Mouse (Mus musculus) ZHBTc4 (cell line): ENCODE results near the gene Slc30a10.
A peak's percentile ranks its signal among the peaks of the same experiment; 100 is the strongest.

Experiments used
- DNase-seq: peaks from one replicate; pipeline ENCODE4 v3.0.0-alpha.2; 2011; ENCODE audit warnings: low read depth, low spot score

The Slc30a10 gene

DNA sequence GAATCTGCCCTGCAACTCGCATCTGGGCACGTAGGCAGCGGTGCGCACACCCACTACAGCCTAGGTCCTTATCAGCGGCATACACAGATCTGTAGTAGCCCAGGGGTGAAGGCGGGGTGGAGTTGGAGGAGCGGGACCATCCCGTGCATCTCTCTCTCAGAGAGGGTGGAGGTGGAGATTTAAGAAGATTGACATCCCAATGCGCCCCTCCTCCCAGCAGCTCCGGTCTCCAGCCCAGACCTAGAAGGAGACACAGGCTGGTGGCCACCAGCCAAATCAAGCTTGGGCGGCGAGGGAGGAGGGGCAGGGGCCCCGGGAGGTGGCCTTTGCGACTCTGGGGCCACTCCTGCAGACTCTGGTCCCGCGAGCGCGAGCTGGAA is at the start of gene Slc30a10:
Gene Slc30a10 (plus strand): TSS at position 274 of the 380 bp plus-strand sequence.
- peak; percentile 91 for DNase-seq

DNA sequence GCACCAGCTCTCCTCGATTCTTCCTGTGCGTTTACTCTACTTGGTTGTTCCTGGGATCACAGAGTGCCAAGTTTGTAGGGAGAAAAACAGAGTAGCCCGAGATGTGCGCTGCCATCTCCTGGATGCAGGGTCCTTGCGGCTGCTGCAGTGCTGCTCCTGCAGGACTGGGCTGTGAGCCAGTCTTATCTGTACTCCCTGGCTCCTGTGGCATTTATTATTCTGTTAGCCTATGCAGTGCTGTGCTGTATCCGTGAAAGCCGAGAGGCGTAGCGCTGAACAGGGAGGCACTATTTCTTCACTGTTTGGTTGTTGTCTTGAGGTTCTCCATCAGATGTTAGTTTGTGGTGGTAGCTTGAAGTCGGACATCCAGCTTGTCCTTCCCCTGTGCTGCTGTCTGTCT is 48.7 kb upstream of the Slc30a10 start:
- no peak for DNase-seq

DNA sequence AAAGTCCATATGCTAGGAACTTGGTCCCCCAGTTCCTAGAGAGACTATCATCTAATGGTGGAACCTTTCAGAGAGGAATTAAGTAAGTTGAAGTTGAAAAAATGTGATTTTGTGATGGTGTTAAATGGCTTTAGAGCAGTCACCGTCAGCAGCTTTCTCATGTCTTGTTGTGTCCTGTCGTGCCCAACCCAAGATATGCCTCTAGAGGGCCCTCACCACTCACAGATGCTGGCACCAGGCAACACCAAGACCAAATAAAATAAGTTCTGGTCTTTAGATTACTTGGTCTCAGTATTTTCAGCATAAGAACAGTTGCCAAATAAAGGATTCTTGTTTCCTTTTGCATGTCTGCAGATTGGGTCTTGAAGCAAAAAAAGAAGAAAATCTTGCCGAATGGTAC is 44.8 kb upstream of the Slc30a10 start:
- DNase-seq: peak; percentile 34

DNA sequence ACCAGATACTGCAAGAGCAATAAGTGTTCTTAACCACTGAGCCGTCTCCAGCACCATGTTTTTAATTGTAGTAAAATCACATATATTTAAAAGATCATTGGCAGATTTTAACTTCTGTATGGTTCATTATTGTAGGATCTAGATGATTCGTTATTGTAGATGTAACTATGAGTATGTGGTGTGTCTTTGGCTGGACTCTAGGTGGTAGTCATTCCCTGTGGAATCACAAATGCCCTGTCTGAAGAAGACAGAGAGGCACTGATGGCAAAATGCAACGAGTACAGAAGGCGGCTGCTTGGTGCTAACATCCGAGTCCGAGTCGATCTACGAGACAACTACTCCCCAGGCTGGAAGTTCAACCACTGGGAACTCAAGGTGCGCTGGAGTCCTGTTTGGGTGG is 36.6 kb upstream of the Slc30a10 start:
- DNase-seq: no peak

DNA sequence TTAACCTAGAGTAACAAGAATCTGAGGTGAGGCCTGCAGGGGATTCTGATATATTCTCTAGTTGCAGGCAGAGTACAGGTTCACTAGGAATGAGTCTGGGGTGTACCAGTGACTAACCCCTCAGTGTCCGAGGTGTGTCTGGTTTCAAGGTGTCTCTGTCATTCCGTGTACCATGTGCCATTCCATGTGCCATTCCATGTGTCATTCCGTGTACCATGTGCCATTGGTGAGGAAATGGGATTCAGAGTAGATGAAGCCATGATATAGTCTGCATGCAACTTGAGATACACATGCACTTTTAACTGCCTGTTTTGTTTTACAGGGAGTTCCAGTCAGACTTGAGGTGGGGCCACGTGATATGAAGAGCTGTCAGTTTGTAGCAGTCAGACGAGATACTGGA is 34.8 kb upstream of the Slc30a10 start:
- DNase-seq: no peak

DNA sequence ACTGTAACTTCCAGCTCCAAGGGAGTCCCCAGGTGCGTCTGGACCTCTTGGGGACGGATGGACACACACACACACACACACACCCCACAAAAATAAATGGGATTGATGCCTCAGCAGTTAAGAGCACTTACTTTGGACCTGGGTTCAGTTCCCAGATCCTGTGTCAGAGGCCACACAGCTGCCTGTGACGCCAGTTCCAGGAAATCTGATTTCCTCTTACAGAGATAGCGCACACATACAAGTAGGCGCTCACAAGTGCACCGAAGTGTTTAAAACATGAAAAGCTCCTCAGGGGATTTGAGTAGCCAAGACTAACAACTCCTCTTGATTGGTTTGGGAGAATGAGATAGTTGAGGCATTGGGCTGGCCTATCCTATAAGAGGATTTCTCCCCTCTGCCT is 33.9 kb upstream of the Slc30a10 start:
- DNase-seq: no peak

DNA sequence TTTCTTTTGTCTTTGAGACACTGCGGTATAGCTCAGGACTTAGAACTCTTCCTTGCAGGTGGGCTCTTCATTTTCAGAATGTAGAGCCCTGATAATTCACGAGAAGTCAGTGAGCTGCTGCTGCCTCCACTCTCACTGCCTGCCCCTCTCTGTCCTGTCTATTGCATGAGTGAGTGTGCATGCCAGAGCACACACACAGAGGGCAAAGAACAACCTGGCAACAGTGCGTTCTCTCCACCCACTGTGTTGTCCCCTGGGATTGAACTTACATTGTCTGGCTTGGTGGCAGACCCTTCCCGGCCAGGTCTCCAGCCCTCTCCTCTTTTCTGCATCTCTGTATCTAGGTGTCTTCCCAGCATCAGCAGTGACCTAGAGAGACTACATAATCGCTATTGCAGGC is 28.1 kb upstream of the Slc30a10 start:
- no peak for DNase-seq

DNA sequence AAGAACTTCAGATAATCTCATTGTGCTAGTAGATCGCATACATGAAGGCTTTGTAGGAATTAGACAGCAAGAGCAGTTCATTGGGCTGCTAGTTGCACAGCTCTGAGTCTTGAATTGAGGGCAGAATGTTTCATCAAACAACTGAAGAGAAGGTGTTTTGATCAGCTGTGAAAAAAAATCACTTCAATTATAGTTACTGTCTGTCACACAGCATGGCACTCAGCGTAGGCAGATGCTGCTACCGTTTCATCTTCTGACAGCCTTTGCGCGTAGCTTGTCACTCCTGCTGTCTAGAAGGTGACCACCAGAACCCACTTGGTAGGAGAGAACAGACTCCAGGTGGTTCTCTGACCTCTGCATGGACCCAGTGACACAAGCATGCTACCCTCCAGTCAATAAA is 24.2 kb upstream of the Slc30a10 start:
- DNase-seq: no peak

DNA sequence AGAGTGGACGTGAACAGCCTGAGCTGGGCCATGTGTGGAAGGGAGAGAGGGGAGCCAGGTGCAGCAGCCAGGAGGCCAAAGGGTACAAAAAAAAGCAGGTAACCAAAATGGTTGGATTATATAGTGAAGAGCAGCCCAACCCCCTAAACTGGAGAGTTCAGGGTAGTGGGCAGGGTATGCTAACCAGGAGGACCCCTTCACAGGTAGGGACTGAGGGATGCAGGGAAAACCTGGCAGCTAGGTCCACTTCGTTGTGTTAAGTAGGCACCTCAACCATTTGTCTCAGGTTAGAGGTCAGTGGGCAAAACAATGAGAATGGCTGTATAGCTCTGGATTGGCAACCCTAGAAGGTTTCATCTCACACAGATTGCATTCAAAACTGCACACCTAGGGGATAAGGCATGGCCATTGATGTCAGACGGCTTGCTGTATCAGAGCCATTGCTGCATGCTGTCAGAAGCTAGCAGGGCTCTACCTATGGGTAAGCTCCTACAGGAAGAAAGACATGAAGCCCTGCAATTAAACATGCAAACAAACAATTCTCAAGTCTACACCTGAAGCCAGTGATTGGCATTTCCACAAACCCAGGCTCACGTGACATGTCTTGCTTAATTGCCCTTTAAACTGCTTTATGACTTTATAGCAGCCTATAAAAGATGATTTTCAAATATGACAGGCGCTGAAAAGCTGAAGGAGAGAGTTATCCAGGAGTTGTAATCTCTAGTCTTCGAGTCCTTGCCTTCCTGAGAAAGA is 23.2 kb upstream of the Slc30a10 start:
- DNase-seq: no peak

DNA sequence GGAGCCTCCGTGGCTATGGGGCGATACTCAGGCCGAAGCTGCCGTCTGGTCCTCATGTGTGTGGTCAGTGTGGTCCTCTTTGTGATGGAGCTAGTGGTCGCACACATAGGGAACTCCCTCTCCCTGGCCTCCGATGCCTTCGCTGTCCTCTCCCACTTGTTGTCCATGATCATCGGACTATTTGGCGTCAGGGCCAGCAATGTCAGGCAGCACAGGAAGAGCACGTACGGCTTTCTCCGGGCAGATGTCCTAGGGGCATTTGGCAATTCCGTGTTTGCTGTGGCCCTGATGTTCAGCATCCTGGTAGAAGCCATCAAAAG is 22.7 kb upstream of the Slc30a10 start:
- DNase-seq: no peak

DNA sequence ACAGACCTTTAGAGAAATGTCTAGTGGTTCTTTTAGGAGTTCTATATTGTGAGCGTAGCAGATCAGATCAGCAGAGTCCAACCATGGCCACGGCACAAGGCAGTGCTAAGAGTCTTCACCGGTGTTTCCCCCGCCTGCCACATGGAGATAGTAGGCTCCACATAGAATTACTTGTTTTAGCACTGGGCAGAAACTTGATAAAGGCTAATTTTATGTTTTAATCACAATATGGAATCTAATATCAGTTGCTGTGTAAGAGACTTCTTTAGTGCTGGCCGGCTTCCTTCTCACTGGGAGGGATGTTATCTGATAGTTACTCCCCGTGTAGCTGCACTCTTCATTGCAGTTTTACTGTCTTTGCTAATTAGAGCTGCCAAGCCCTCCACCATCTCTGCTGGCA is 21.5 kb upstream of the Slc30a10 start:
- DNase-seq: no peak

DNA sequence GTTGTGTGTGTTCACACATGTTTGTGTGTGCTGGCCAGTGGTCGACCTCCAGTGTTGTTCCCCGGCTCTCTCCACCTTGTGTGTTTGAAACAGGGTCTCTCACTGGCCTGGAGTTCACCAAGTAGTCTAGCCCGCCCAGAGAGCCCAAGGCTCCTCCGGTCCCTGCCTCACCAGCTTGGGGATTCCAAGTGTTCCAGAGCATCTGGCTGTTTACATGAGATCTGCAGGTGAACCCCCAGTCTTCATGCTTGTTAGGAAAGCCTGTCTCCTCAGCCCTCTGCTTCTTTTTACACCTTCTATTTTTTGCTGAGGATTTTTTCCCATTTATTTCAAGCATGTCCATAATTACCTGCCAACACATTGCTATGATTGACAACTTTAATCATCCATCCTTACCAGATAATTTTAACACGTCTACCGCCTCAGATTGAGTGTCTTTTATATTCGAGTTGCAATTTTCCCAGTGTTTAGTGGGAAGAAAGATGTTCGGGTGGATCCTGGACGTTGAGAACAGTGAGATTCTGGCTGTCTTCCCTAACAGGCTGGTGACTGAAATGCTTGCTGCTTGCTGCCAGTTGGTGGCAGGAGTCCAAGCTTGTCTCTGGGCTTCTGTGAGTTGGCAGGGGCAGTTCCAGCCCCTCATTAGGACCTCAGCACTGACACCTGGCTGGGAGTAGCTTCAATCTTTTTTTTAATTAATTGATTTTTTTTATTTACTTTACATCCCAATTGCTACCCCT is 15.6 kb upstream of the Slc30a10 start:
- no peak for DNase-seq

DNA sequence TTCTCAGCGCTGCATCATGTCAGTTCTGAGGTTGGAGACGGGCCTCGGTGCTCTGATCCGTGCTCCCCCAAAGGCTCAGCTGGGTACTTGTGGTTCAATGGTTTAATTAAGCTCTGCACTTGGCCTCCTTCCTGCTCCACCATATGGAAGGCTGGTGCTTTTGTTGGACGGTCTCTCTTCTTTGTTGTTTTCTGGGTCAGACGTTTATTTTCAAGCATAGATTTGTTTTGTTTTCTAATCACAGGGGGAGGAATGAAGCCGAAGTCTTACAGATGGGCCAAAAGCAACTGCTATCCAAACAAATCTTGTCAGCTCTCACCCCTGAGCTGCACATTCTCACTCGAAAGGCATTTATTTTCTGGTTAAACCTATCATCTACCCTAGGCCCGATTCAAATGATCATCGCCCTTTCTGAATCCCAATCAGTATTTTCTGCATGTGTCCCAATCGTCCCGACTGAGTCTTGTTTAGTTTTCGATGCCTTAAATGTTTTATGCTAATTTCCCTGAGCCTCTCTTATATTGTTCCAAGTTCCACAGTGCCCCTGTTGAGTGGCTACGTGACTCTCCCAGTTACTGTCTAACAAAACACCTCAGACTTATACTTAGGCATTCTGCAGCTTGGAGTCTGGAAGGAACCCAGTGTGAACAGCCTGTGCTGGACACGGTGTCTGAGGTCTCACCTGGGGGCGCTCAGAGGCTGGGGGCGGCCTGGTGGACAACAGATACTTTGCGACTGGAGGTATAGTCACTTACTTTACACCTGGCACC is 12.8 kb upstream of the Slc30a10 start:
- no peak for DNase-seq

DNA sequence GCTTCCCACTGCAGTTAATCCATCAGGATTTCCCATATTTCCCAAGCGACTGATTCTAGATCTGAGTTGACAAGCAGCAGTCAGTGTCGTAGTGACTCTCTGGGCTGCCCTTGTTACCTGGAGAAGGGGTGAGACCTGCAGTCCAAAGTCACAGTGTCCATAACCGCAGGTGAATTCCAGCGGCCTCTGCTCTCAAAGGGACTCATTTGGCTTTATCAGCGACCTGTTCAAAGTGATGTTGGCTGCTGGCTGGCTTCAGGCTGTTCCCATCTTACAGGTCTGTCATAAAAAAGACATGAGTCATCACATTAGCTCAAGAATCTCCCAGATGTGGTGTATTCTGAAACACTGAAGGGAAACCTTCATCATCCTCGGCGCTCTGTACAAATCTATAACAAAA is 5.7 kb upstream of the Slc30a10 start:
- no peak for DNase-seq

DNA sequence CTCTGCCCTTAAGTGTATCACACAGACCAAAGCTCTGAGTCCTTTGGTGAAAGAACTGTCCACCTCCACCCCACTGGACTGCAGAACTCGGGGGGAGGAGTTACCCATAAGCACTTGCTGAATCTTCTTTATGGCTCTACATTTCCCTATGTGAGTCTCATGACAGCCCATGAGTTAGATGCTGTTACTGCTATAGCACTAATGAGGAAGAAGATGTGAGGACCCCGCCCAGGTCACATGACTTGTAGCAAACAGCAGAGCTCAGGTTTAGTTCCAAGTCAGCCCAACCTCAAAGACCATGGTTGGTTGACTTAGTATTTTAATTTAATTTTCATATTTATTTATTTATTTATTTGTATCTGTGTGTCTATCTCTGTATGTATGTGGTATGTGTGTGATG is 4.9 kb upstream of the Slc30a10 start:
- DNase-seq: no peak

DNA sequence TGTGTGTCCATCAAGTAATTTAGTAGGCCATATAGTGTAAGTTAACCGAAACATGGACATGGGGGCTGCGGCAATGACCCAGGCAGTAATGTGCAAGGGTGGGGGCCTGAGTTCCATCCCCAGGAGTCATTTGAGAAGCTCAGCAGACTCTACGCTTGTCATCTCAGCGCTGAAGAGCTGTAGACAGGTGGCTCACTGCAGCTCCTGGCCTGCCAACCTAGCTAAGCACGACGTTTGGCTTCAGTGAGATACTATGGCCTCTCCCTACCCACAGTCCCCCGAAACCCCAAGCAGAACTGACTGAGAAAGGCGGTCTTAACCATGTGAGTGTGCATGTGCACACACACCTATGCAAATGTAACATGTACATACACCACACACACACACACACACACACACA is 3.6 kb upstream of the Slc30a10 start:
- no peak for DNase-seq

DNA sequence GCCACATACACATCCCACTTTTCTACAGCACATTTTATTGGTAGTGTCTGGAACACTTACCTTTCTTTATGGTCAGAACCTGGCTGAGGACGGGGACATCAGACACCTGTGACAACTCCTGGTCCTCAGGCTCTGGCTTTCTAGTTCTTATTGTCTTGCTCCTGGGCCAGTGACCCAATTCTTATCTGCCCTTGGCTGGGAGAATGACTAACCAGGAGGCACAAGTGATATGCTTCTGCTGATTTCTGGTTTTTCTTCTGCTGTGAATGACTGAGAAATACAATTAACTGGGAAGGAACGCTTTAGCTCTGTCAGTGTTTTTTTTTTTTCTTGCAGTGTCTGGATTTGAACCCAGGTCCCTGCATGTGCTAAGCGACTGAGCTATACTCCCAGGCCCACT is 3.2 kb upstream of the Slc30a10 start:
- DNase-seq: no peak

DNA sequence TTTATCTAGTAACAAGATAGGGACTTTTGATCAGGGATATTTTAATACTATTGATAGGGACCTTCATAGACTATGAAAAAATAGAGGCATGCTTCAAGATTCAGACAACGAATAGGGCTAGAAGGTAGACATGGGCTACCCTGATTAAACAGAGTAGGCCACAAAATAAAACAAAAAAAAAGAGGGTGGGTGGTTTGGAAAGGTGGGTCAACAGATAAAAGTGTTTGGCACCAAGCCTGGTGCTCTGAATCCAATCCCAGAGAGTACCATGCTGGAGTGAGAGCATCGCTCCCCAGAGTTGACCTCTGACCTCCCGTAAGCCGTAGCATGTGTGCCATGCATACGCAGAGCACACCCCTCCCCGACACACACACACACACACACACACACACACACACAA is 2.2 kb upstream of the Slc30a10 start:
- no peak for DNase-seq

DNA sequence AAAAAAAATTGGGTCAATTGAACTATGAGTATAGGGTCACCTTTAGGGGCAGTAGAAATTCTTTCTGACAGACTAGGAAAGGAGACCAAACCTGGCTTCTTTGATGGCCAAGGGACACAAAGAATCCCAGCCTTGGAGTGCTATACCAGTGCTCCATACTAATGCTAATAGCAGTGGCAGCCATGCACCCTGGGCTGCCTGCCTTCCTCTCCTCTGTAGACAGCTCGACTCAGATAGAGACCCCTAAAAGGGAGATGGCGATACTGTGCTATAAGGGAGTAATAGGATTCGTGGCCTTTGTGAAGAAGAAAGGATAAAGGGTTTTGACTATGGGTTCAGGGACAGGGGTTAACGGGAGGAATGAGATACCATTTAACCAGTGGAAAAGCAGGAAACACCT is 504 bp upstream of the Slc30a10 start:
- DNase-seq: no peak

DNA sequence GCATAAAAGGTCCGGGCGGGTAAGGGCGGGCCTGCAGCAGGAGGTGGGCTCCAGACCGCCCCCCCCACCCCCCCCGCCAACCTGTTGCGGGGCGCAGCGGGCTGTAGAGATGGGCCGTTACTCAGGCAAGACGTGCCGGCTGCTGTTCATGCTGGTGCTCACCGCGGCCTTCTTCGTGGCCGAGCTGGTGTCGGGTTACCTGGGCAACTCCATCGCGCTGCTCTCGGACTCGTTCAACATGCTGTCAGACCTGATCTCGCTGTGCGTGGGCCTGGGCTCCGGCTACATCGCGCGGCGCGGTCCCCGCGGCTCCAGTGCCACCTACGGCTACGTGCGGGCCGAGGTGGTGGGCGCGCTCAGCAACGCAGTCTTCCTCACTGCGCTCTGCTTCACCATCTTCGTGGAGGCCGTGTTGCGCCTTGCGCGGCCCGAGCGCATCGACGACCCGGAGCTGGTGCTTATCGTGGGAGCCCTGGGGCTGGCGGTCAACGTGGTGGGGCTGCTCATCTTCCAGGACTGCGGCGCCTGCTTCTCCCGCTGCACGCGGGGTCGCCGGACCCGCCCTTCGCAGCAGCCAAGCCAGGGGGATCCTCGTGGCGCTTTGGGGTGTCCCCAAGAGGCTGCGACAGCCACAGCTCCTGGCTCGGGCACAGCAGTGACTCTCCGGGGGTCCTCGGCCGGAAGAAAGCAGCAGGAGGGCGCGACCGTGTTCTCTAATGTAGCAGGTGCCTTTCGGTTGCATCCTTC is 480 bp downstream of the Slc30a10 start:
- no peak for DNase-seq

DNA sequence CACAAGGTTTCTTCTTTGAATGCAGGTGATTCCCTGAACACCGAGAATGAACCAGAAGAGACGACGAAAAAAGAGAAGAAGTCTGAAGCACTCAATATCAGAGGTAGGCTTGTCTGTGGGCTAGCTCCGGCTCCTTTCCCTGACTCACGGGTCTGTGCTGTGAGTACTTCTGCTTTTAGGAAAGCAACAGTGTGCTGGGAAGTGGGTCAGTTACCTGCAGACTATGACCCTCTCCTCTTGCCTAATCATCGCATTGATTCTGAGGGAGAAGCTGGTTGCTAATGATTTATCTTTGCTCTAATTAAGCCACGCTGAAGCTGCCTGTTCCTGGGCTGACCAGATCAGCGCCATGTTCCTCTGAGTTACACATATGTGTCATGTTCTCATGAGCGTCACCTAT is 1.7 kb downstream of the Slc30a10 start:
- no peak for DNase-seq

DNA sequence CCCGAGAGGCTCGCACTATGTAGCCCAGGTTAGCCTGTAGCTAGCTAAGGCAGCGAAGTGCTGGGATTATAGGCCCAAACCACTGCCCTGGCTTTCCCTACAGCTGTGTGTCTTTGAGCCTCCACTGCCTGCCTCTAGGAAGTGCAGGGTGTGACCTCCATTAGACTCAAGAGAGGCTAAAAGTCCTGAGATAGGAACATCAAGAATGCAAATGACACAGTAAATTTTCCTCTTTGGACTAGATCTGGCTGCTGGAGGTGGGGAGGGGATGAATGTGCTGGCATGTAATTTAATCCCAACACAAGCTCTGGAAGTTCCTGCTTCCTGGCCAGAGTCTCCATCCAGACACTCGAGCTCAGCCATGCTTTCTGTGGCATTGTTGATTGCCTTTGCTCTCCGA is 5.4 kb downstream of the Slc30a10 start:
- DNase-seq: peak; percentile 57
